Mouse (Mus musculus): Measurements from ENCODE around the gene Os9. TPM values are rescaled to one million over a fixed set of nuclear protein-coding genes. Genes with fewer than 3 reads are reported as not detected.

Gene Os9
- total RNA-seq, 2 experiments from 2014 or later, result 94.3 to 98.3 TPM

Other genes starting within 250 kb of the Os9 start
- gene Atp23, start 219.8 kb downstream of the Os9 start, total RNA-seq (2021), result 10 to 100 TPM in 1 of 2 experiments, 1 to 10 TPM in 1; 7.4 to 10.3 TPM
- 10 to 100 TPM; 78.9 to 88.9 TPM for gene Ctdsp2, start 142.4 kb downstream of the Os9 start, total RNA-seq (2021)
- gene Avil, start 120.4 kb downstream of the Os9 start, total RNA-seq (2021), result under 1 TPM; 0.11 to 0.18 TPM
- 10 to 100 TPM; 31.4 to 36.3 TPM for gene Tsfm, start 90.3 kb downstream of the Os9 start, total RNA-seq (2021)
- 10 to 100 TPM; 12.6 to 14.0 TPM for gene Mettl1, start 79.7 kb downstream of the Os9 start, total RNA-seq (2021)
- gene Eef1akmt3, start 79.6 kb downstream of the Os9 start, total RNA-seq (2021), result under 1 TPM; 0.27 to 0.34 TPM
- gene Cyp27b1, start 72.9 kb downstream of the Os9 start, total RNA-seq (2021), result under 1 TPM; 0.45 to 0.75 TPM
- gene March9, start 60.9 kb downstream of the Os9 start, total RNA-seq (2021), result 10 to 100 TPM; 48.6 to 48.9 TPM
- 100 to 1,000 TPM; 157 to 178 TPM for gene Cdk4, start 57.6 kb downstream of the Os9 start, total RNA-seq (2021)
- 10 to 100 TPM; 59.9 to 63.4 TPM for gene Tspan31, start 50.9 kb downstream of the Os9 start, total RNA-seq (2021)
- 100 to 1,000 TPM; 542 to 553 TPM for gene Agap2, start 45.8 kb downstream of the Os9 start, total RNA-seq (2021)
- gene B4galnt1, start 44.1 kb upstream of the Os9 start, total RNA-seq (2021), result 100 to 1,000 TPM; 107 to 116 TPM
- 1 to 10 TPM; 2.0 to 2.6 TPM for gene Slc26a10, start 59.5 kb upstream of the Os9 start, total RNA-seq (2021)
- 100 to 1,000 TPM; 125 to 132 TPM for gene Arhgef25, start 69.0 kb upstream of the Os9 start, total RNA-seq (2021)
- gene Dtx3, start 74.6 kb upstream of the Os9 start, total RNA-seq (2021), result 100 to 1,000 TPM; 187 to 203 TPM
- gene Pip4k2c, start 90.5 kb upstream of the Os9 start, total RNA-seq (2021), result 10 to 100 TPM; 38.3 to 38.4 TPM
- gene Kif5a, start 142.2 kb upstream of the Os9 start, total RNA-seq (2021), result 100 to 1,000 TPM; 360 to 377 TPM
- 100 to 1,000 TPM; 312 to 315 TPM for gene Dctn2, start 145.2 kb upstream of the Os9 start, total RNA-seq (2021)
- gene Mbd6, start 167.9 kb upstream of the Os9 start, total RNA-seq (2021), result 10 to 100 TPM; 44.8 to 58.7 TPM
- 10 to 100 TPM; 53.9 to 57.7 TPM for gene Mars, start 190.7 kb upstream of the Os9 start, total RNA-seq (2021)
- gene Arhgap9, start 200.8 kb upstream of the Os9 start, total RNA-seq (2021), result 1 to 10 TPM; 1.1 to 1.2 TPM
- gene Gli1, start 220.8 kb upstream of the Os9 start, total RNA-seq (2021), result 1 to 10 TPM; 1.7 to 3.1 TPM
- gene Inhbe, start 233.3 kb upstream of the Os9 start, total RNA-seq (2021), result not detected
- not detected for gene Inhbc, start 249.3 kb upstream of the Os9 start, total RNA-seq (2021)